Mouse (Mus musculus): ENCODE measurements around the gene Gm2696. TPM values are rescaled to one million over a fixed set of nuclear protein-coding genes. Genes with fewer than 3 reads are reported as not detected.

Gene Gm2696
- polyA plus RNA-seq (2015; fragmentation: Illumina TruSeq; extraction: RNeasy Lipid Tissue Mini Kit (QIAGEN cat#74804); ENCODE audit: insufficient read depth, low replicate concordance), result not detected

DNA sequence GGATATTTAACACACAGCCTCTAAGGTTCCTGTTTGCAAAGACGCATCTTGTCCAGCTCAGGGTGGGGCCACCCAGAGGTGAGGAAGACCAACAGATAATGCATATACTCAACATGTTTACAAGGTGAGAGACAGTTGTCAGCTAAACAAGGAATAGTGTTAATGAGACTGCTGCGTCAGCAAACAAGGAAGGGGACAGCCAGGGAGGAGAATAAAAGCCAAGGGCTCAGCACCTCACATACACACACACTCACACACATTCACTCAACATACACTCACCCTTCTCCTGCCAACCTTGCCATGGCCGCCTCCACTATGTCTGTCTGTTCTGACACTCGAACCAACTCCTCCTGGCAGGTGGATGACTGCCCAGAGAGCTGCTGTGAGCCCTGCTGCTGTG lies at the start of gene Gm2696:
Gm2696 (plus strand) TSS at position 301 of the 400 bp plus-strand sequence.

DNA sequence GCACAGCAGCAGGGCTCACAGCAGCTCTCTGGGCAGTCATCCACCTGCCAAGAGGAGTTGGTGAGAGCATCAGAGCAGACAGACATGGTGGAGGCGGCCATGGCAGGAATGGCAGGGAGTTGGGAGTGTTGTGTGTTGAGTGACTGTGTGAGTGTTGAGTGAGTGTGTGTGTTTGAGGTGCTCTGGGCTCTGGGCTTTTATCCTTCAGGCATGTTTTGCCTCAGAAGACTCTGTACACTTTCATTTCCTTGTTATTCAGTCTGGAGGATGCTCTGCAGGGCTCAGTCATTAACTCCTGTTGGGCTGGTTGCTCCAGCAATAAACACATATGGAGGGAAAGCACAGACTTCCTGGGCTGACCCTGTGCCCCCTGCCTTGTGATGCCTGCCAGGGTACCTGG lies 43.3 kb upstream of the Gm2696 start, which contains the start of gene Gm3238:
Gm3238 (minus strand) TSS at position 101 of the 400 bp plus-strand sequence.

DNA sequence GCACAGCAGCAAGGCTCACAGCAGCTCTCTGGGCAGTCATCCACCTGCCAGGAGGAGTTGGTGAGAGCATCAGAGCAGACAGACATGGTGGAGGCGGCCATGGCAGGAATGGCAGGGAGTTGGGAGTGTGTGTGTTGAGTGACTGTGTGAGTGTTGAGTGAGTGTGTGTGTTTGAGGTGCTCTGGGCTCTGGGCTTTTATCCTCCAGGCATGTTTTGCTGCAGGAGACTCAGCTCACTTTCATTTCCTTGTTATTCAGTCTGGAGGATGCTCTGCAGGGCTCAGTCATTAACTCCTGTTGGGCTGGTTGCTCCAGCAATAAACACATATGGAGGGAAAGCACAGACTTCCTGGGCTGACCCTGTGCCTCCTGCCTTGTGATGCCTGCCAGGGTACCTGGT lies 37.6 kb upstream of the Gm2696 start, which contains the start of gene Gm7138:
Gm7138 (minus strand) TSS at position 101 of the 400 bp plus-strand sequence.

DNA sequence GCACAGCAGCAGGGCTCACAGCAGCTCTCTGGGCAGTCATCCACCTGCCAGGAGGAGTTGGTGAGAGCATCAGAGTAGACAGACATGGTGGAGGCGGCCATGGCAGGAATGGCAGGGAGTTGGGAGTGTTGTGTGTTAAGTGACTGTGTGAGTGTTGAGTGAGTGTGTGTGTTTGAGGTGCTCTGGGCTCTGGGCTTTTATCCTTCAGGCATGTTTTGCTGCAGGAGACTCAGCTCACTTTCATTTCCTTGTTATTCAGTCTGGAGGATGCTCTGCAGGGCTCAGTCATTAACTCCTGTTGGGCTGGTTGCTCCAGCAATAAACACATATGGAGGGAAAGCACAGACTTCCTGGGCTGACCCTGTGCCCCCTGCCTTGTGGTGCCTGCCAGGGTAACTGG lies 32.0 kb upstream of the Gm2696 start, which contains the start of gene Gm3250:
Gm3250 (minus strand) TSS at position 101 of the 400 bp plus-strand sequence.

DNA sequence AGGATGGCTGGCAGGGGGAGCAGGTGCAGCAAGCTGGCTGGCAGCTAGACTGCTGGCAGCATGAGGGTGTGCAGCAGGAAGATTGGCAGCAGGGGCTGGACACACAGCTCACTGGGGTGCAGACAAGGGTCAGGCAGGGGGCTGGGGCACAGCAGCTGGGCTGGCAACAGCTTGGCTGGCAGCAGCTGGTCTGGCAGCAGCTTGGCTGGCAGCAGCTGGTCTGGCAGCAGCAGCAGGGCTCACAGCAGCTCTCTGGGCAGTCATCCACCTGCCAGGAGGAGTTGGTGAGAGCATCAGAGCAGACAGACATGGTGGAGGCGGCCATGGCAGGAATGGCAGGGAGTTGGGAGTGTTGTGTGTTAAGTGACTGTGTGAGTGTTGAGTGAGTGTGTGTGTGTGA lies 26.6 kb upstream of the Gm2696 start, which contains the start of gene Gm7137:
Gm7137 (minus strand) TSS at position 325 of the 400 bp plus-strand sequence.

DNA sequence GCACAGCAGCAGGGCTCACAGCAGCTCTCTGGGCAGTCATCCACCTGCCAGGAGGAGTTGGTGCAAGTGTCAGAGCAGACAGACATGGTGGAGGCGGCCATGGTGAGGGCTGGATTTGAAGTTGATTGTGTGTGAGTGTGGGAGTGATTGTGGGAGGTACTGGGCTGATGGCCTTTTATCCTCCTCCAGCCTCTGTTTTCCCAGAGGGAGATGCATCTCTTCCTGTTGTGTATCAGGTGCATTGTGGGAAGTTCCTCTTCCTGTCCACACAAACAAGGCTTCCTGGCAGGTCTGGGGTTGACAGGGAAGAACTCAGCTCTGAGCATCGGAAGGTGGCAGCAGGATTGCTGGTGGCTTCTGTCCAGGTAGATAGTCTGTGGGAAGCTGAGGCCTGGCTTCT lies 19.5 kb upstream of the Gm2696 start, which contains the start of gene Gm9639:
Gm9639 (minus strand) TSS at position 101 of the 400 bp plus-strand sequence.

DNA sequence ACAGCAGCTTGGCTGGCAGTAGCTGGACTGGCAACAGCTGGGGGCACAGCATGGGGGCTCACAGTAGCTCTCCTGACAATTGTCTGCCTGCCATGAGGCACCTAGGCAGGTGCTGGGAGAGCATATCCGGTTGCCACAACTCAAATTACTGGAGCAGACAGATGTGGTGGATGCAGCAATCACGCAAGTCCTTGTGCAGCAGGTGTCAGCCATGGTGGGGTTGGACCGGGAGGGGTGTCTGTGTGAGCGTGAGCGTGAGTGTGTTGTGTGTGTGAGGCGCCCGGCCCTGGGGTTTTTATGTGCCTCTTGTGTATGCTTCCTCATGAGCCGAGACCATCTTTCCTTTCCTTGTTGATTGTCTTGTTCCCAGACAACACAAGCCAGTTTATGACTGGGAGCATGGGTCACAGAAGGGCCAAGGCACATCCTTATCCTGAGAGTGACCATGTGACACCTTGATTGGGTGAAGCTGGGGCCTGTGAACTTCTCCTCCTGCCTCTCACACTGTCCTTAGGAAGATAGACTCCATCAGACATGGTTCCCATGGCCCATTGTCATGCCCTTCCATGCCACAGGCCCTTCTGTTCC lies 15.5 kb upstream of the Gm2696 start, which contains the start of gene Gm19668:
Gm19668 (minus strand) TSS at position 213 of the 588 bp plus-strand sequence.

DNA sequence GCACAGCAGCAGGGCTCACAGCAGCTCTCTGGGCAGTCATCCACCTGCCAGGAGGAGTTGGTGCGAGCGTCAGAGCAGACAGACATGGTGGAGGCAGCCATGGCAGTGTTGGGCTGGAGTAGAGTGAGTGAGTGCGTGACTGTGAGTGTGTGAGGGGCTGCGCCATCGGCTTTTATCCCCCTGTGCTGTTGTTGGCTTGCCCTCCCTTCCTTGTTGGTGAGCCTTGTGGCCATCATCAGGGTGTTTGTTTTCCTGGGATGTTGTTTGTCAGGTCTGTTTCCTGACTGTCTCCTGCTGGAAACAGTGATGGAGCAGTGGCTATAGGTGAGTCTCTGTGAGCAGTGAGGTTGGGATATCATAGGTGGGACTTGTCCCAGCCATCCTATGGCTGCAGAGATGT lies 2.7 kb upstream of the Gm2696 start, which contains the start of gene Gm9507:
Gm9507 (minus strand) TSS at position 101 of the 400 bp plus-strand sequence.

DNA sequence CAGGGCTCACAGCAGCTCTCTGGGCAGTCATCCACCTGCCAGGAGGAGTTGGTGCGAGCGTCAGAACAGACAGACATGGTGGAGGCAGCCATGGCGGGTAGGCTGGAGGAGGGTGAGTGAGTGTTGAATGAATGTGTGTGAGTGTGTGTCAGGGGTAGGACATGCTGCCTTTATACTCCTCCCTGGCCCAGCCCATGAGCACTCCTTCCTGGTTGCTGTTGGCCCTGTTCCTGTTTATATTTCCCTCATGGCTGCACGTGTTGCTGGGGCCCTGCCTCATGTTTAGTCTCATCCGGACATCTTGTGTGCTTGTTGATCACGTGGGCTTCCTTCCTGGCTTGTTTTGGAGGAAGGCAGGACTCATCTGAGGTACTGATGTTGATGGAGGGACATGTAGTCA lies 12.5 kb downstream of the Gm2696 start, which contains the start of gene Krtap10-4:
Krtap10-4 (minus strand) TSS at position 145 of the 400 bp plus-strand sequence.

DNA sequence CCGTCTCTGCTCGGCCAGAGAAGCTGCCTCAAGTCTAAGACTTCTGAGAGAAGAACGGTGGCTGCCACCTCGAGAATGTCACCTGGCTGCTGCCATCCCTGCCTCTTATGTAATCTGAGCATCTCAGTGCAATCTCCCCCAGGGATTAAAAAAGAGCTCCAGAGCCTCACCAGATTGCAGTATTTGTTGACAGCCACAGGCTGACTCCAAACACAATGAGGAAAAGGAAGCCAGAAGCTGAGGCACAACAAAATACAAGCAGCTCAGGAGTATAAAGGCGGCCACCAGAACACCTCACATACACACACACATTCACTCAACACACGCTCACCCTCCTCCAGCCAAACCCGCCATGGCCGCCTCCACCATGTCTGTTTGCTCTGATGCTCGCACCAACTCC lies 21.2 kb downstream of the Gm2696 start, which contains the start of gene Krtap10-10:
Krtap10-10 (plus strand) TSS at position 301 of the 400 bp plus-strand sequence.

DNA sequence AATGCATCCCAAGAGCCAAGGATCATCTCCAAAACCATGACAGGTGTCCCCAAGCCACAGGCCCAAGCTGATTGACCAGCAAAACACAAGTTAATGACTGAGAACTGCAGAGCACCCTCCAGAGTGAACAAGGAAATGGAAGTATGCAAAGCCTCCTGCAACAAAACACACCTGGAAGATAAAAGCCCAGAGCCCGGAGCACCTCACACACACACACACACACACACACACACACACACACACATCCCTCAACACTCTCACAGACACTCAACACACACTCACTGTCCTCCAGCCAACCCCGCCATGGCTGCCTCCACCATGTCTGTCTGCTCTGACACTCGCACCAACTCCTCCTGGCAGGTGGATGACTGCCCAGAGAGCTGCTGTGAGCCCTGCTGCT lies 32.0 kb downstream of the Gm2696 start, which contains the start of gene Gm36176:
Gm36176 (plus strand) TSS at position 301 of the 400 bp plus-strand sequence.

DNA sequence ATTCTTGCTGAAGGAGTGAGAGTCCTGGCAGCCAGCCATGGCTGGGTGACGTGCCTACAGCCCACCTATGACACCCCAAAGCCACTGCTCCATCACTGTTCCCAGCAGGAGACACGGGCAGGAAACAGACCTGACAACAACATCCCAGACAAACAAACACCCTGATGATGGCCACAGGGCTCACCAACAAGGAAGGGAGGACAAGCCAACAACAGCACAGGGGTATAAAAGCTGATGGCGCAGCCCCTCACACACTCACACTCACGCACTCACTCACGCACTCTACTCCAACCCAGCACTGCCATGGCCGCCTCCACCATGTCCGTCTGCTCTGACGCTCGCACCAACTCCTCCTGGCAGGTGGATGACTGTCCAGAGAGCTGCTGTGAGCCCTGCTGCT lies 38.1 kb downstream of the Gm2696 start, which contains the start of gene Gm10318:
Gm10318 (plus strand) TSS at position 301 of the 400 bp plus-strand sequence.

DNA sequence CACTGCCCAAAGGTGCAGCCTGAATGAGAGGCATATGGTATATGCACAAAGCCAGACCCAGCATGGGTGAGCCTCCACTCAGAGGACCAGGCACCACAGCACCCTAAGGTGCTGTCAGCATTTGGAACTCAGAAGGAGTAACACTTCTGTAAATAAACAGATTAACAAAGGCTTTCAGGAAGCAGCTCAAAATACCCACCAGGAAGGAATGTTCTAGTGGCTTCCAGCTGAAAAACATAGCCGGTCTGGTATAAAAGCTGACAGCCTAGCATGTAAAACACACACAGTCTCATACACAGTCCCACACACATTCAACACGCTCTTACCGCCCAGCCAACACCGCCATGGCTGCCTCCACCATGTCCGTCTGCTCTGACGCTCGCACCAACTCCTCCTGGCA lies 47.2 kb downstream of the Gm2696 start, which contains the start of gene Gm3285:
Gm3285 (plus strand) TSS at position 301 of the 400 bp plus-strand sequence.

Other genes with a start within 250 kb of the Gm2696 start
- 83.9 TPM for gene Pttg1ip, start 233.0 kb upstream of the Gm2696 start, polyA plus RNA-seq (2015; fragmentation: Illumina TruSeq; extraction: RNeasy Lipid Tissue Mini Kit (QIAGEN cat#74804); ENCODE audit: insufficient read depth, low replicate concordance)
- 158 TPM for gene Sumo3, start 208.6 kb upstream of the Gm2696 start, polyA plus RNA-seq (2015; fragmentation: Illumina TruSeq; extraction: RNeasy Lipid Tissue Mini Kit (QIAGEN cat#74804); ENCODE audit: insufficient read depth, low replicate concordance)
- not detected for gene Gm49325, start 208.5 kb upstream of the Gm2696 start, polyA plus RNA-seq (2015; fragmentation: Illumina TruSeq; extraction: RNeasy Lipid Tissue Mini Kit (QIAGEN cat#74804); ENCODE audit: insufficient read depth, low replicate concordance)
- 33.2 TPM for gene Ube2g2, start 192.4 kb upstream of the Gm2696 start, polyA plus RNA-seq (2015; fragmentation: Illumina TruSeq; extraction: RNeasy Lipid Tissue Mini Kit (QIAGEN cat#74804); ENCODE audit: insufficient read depth, low replicate concordance)
- gene Tspear, start 128.1 kb upstream of the Gm2696 start, polyA plus RNA-seq (2015; fragmentation: Illumina TruSeq; extraction: RNeasy Lipid Tissue Mini Kit (QIAGEN cat#74804); ENCODE audit: insufficient read depth, low replicate concordance), result 0.23 TPM
- not detected for gene Gm19402, start 123.9 kb upstream of the Gm2696 start, polyA plus RNA-seq (2015; fragmentation: Illumina TruSeq; extraction: RNeasy Lipid Tissue Mini Kit (QIAGEN cat#74804); ENCODE audit: insufficient read depth, low replicate concordance)
- gene Gm9508, start 117.4 kb upstream of the Gm2696 start, polyA plus RNA-seq (2015; fragmentation: Illumina TruSeq; extraction: RNeasy Lipid Tissue Mini Kit (QIAGEN cat#74804); ENCODE audit: insufficient read depth, low replicate concordance), result not detected
- not detected for gene Gm10272, start 108.1 kb upstream of the Gm2696 start, polyA plus RNA-seq (2015; fragmentation: Illumina TruSeq; extraction: RNeasy Lipid Tissue Mini Kit (QIAGEN cat#74804); ENCODE audit: insufficient read depth, low replicate concordance)
- not detected for gene Gm10024, start 103.2 kb upstream of the Gm2696 start, polyA plus RNA-seq (2015; fragmentation: Illumina TruSeq; extraction: RNeasy Lipid Tissue Mini Kit (QIAGEN cat#74804); ENCODE audit: insufficient read depth, low replicate concordance)
- gene Gm10142, start 98.9 kb upstream of the Gm2696 start, polyA plus RNA-seq (2015; fragmentation: Illumina TruSeq; extraction: RNeasy Lipid Tissue Mini Kit (QIAGEN cat#74804); ENCODE audit: insufficient read depth, low replicate concordance), result not detected
- not detected for gene Krtap12-1, start 94.1 kb upstream of the Gm2696 start, polyA plus RNA-seq (2015; fragmentation: Illumina TruSeq; extraction: RNeasy Lipid Tissue Mini Kit (QIAGEN cat#74804); ENCODE audit: insufficient read depth, low replicate concordance)
- gene Gm10100, start 88.2 kb upstream of the Gm2696 start, polyA plus RNA-seq (2015; fragmentation: Illumina TruSeq; extraction: RNeasy Lipid Tissue Mini Kit (QIAGEN cat#74804); ENCODE audit: insufficient read depth, low replicate concordance), result not detected
- not detected for gene Gm18596, start 72.0 kb upstream of the Gm2696 start, polyA plus RNA-seq (2015; fragmentation: Illumina TruSeq; extraction: RNeasy Lipid Tissue Mini Kit (QIAGEN cat#74804); ENCODE audit: insufficient read depth, low replicate concordance)
- gene Gm9736, start 63.3 kb upstream of the Gm2696 start, polyA plus RNA-seq (2015; fragmentation: Illumina TruSeq; extraction: RNeasy Lipid Tissue Mini Kit (QIAGEN cat#74804); ENCODE audit: insufficient read depth, low replicate concordance), result not detected
- gene Gm3233, start 55.0 kb upstream of the Gm2696 start, polyA plus RNA-seq (2015; fragmentation: Illumina TruSeq; extraction: RNeasy Lipid Tissue Mini Kit (QIAGEN cat#74804); ENCODE audit: insufficient read depth, low replicate concordance), result not detected
- gene Gm3238, start 43.4 kb upstream of the Gm2696 start, polyA plus RNA-seq (2015; fragmentation: Illumina TruSeq; extraction: RNeasy Lipid Tissue Mini Kit (QIAGEN cat#74804); ENCODE audit: insufficient read depth, low replicate concordance), result not detected
- not detected for gene Gm7138, start 37.7 kb upstream of the Gm2696 start, polyA plus RNA-seq (2015; fragmentation: Illumina TruSeq; extraction: RNeasy Lipid Tissue Mini Kit (QIAGEN cat#74804); ENCODE audit: insufficient read depth, low replicate concordance)
- gene Gm3250, start 32.1 kb upstream of the Gm2696 start, polyA plus RNA-seq (2015; fragmentation: Illumina TruSeq; extraction: RNeasy Lipid Tissue Mini Kit (QIAGEN cat#74804); ENCODE audit: insufficient read depth, low replicate concordance), result not detected
- gene Gm7137, start 26.5 kb upstream of the Gm2696 start, polyA plus RNA-seq (2015; fragmentation: Illumina TruSeq; extraction: RNeasy Lipid Tissue Mini Kit (QIAGEN cat#74804); ENCODE audit: insufficient read depth, low replicate concordance), result not detected
- not detected for gene Gm9639, start 19.6 kb upstream of the Gm2696 start, polyA plus RNA-seq (2015; fragmentation: Illumina TruSeq; extraction: RNeasy Lipid Tissue Mini Kit (QIAGEN cat#74804); ENCODE audit: insufficient read depth, low replicate concordance)
- not detected for gene Gm19668, start 15.5 kb upstream of the Gm2696 start, polyA plus RNA-seq (2015; fragmentation: Illumina TruSeq; extraction: RNeasy Lipid Tissue Mini Kit (QIAGEN cat#74804); ENCODE audit: insufficient read depth, low replicate concordance)
- not detected for gene Gm9507, start 2.8 kb upstream of the Gm2696 start, polyA plus RNA-seq (2015; fragmentation: Illumina TruSeq; extraction: RNeasy Lipid Tissue Mini Kit (QIAGEN cat#74804); ENCODE audit: insufficient read depth, low replicate concordance)
- not detected for gene Krtap10-4, start 12.4 kb downstream of the Gm2696 start, polyA plus RNA-seq (2015; fragmentation: Illumina TruSeq; extraction: RNeasy Lipid Tissue Mini Kit (QIAGEN cat#74804); ENCODE audit: insufficient read depth, low replicate concordance)
- gene Krtap10-10, start 21.3 kb downstream of the Gm2696 start, polyA plus RNA-seq (2015; fragmentation: Illumina TruSeq; extraction: RNeasy Lipid Tissue Mini Kit (QIAGEN cat#74804); ENCODE audit: insufficient read depth, low replicate concordance), result not detected
- gene Gm36176, start 32.1 kb downstream of the Gm2696 start, polyA plus RNA-seq (2015; fragmentation: Illumina TruSeq; extraction: RNeasy Lipid Tissue Mini Kit (QIAGEN cat#74804); ENCODE audit: insufficient read depth, low replicate concordance), result not detected
- gene Gm10318, start 38.2 kb downstream of the Gm2696 start, polyA plus RNA-seq (2015; fragmentation: Illumina TruSeq; extraction: RNeasy Lipid Tissue Mini Kit (QIAGEN cat#74804); ENCODE audit: insufficient read depth, low replicate concordance), result not detected
- gene Gm3285, start 47.3 kb downstream of the Gm2696 start, polyA plus RNA-seq (2015; fragmentation: Illumina TruSeq; extraction: RNeasy Lipid Tissue Mini Kit (QIAGEN cat#74804); ENCODE audit: insufficient read depth, low replicate concordance), result not detected
- gene Lrrc3, start 87.9 kb downstream of the Gm2696 start, polyA plus RNA-seq (2015; fragmentation: Illumina TruSeq; extraction: RNeasy Lipid Tissue Mini Kit (QIAGEN cat#74804); ENCODE audit: insufficient read depth, low replicate concordance), result 1.2 TPM
- 66.5 TPM for gene Trpm2, start 155.9 kb downstream of the Gm2696 start, polyA plus RNA-seq (2015; fragmentation: Illumina TruSeq; extraction: RNeasy Lipid Tissue Mini Kit (QIAGEN cat#74804); ENCODE audit: insufficient read depth, low replicate concordance)
- 4.4 TPM for gene 1810043G02Rik, start 163.8 kb downstream of the Gm2696 start, polyA plus RNA-seq (2015; fragmentation: Illumina TruSeq; extraction: RNeasy Lipid Tissue Mini Kit (QIAGEN cat#74804); ENCODE audit: insufficient read depth, low replicate concordance)
- 8.5 TPM for gene Pfkl, start 195.4 kb downstream of the Gm2696 start, polyA plus RNA-seq (2015; fragmentation: Illumina TruSeq; extraction: RNeasy Lipid Tissue Mini Kit (QIAGEN cat#74804); ENCODE audit: insufficient read depth, low replicate concordance)
- not detected for gene Dnmt3l, start 227.3 kb downstream of the Gm2696 start, polyA plus RNA-seq (2015; fragmentation: Illumina TruSeq; extraction: RNeasy Lipid Tissue Mini Kit (QIAGEN cat#74804); ENCODE audit: insufficient read depth, low replicate concordance)
- 1.9 TPM for gene Aire, start 228.9 kb downstream of the Gm2696 start, polyA plus RNA-seq (2015; fragmentation: Illumina TruSeq; extraction: RNeasy Lipid Tissue Mini Kit (QIAGEN cat#74804); ENCODE audit: insufficient read depth, low replicate concordance)